Comparison of ENCODE assay signal across 20 mouse cellular contexts in the genomic region with DNA sequence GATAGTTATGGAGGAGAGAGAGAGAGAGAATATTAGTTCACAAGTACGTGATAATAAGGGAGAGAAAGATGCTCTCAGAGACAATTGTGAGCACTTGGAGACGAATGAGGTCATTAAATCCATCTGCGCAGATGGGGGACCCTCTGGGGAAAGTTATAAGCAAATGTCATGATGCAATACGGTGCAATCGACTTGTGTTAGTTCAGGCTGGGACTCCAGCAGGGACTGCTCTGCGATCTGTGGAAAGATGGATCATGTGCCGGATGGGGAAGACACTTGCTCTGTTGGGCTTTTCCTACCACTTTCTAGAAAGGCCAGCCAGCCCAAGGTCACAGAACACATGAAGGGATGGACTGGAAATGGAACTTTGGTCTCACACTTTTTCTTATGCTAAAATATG.
DNase-seq lines count a peak whose midpoint lies in the region; ATAC-seq and TF ChIP-seq lines count a peak whose summit lies in the region.
"Had no signal": no experiment of that assay in that cellular context is flagged by ENCODE, and none has a peak within 500 bp of the region (broad histone marks: within the 10 kb centered on the region; RNA-seq: fewer than 3 reads in every experiment).

No protein-coding gene starts in this region.

- no peak overlapping the region for H3K9ac ChIP-seq in lung, postnatal 0 days (replicated peaks; ENCODE audit: low read depth)
- no peak overlapping the region for H3K9ac ChIP-seq in hindbrain, embryonic 16.5 days (ENCODE audit: low read depth, low read length)
- H3K9ac ChIP-seq in liver, embryonic 11.5 days (ENCODE audit: low read depth, low read length) = no peak overlapping the region
- H3K9ac ChIP-seq: forebrain, embryonic 15.5 days; limb, embryonic 13.5 days; liver, embryonic 14.5 days; stomach, embryonic 15.5 days had no signal

- H3K27ac ChIP-seq in lung, postnatal 0 days (ENCODE audit: low read length) = no peak overlapping the region
- H3K27ac ChIP-seq in hindbrain, embryonic 16.5 days (ENCODE audit: low read depth, low read length) = no peak overlapping the region
- no peak overlapping the region for H3K27ac ChIP-seq in liver, embryonic 11.5 days (ENCODE audit: low read depth, low read length)
- H3K27ac ChIP-seq: forebrain, embryonic 15.5 days; kidney, postnatal 0 days; limb, embryonic 13.5 days; liver, embryonic 14.5 days; stomach, embryonic 15.5 days had no signal

- H3K4me1 ChIP-seq in lung, postnatal 0 days (ENCODE audit: insufficient read depth, low read depth, low read length) = no peaks in the 10 kb centered on the region
- H3K4me1 ChIP-seq in hindbrain, embryonic 16.5 days (ENCODE audit: control insufficient read depth, insufficient read depth, low read depth, low read length) = no peaks in the 10 kb centered on the region
- H3K4me1 ChIP-seq in liver, embryonic 11.5 days (replicated peaks; ENCODE audit: control insufficient read depth, insufficient read depth, low read length) = no peaks in the 10 kb centered on the region
- H3K4me1 ChIP-seq: forebrain, embryonic 15.5 days; limb, embryonic 13.5 days; stomach, embryonic 15.5 days had no signal

- no peaks in the 10 kb centered on the region for H3K27me3 ChIP-seq in lung, postnatal 0 days (replicated peaks; ENCODE audit: insufficient read depth, low read length)
- no peaks in the 10 kb centered on the region for H3K27me3 ChIP-seq in hindbrain, embryonic 16.5 days (replicated peaks; ENCODE audit: control insufficient read depth, insufficient read depth, low read length)
- no peaks in the 10 kb centered on the region for H3K27me3 ChIP-seq in liver, embryonic 11.5 days (replicated peaks; ENCODE audit: control insufficient read depth, insufficient read depth, low read length)
- H3K27me3 ChIP-seq: forebrain, embryonic 15.5 days; limb, embryonic 13.5 days; stomach, embryonic 15.5 days had no signal

- intact Hi-C loops in heart, postnatal 25 days (cut with DNase I) = loop anchor here (10.0 kb wide), 1 partner anchor 144 kb away; no protein-coding TSS in a partner anchor

- TF ChIP-seq CTCF in lung, postnatal 0 days (IDR thresholded peaks at IDR 0.05) = no peak

- no peak overlapping the region for H3K4me3 ChIP-seq in lung, postnatal 0 days (ENCODE audit: low read depth, low read length)
- H3K4me3 ChIP-seq in hindbrain, embryonic 16.5 days (ENCODE audit: low read length) = no peak overlapping the region
- no peak overlapping the region for H3K4me3 ChIP-seq in liver, embryonic 11.5 days (ENCODE audit: low read depth, low read length)
- H3K4me3 ChIP-seq: forebrain, embryonic 15.5 days; limb, embryonic 13.5 days; stomach, embryonic 15.5 days had no signal

- no peak for TF ChIP-seq EP300 in lung, postnatal 0 days (IDR thresholded peaks at IDR 0.05)

- H3K4me2 ChIP-seq in lung, postnatal 0 days (replicated peaks; ENCODE audit: low read depth, low read length) = no peak overlapping the region
- no peak overlapping the region for H3K4me2 ChIP-seq in hindbrain, embryonic 16.5 days (ENCODE audit: low read length)
- no peak overlapping the region for H3K4me2 ChIP-seq in liver, embryonic 11.5 days
- H3K4me2 ChIP-seq: forebrain, embryonic 15.5 days; limb, embryonic 13.5 days; stomach, embryonic 15.5 days had no signal

- peak; percentile 92 for DNase-seq in heart, adult 11 months
- no peak for DNase-seq in heart, postnatal 25 days (ENCODE audit: low spot score)
- peak; percentile 42 for DNase-seq in lung, postnatal 0 days (ENCODE audit: low spot score)
- DNase-seq in lung, postnatal 25 days (ENCODE audit: low spot score) = no peak
- DNase-seq in skeletal muscle tissue, adult 2 months (ENCODE audit: low read depth, low spot score) = peak; percentile 50
- DNase-seq in liver, embryonic 11.5 days (ENCODE audit: low spot score) = no peak
- DNase-seq: cerebellum, adult 18-20 months; cerebellum, postnatal 25 days; embryo, embryonic 11 days; kidney, adult 18-20 months; layer of hippocampus, postnatal 36 days; midbrain, embryonic 14.5 days; right cerebral cortex, postnatal 14 days; thymus, adult 2 months had no signal

- ATAC-seq in lung, postnatal 0 days = peak; percentile 46; the same call in 1 of the 2 replicates
- 0 out of 2 replicates have a peak, but pooled peaks have one; percentile 52 for ATAC-seq in hindbrain, embryonic 16.5 days
- ATAC-seq in liver, embryonic 11.5 days (replicated peaks; ENCODE audit: low FRiP score) = no peak
- ATAC-seq: forebrain, embryonic 15.5 days had no signal

- no peaks in the 10 kb centered on the region for H3K36me3 ChIP-seq in lung, postnatal 0 days (ENCODE audit: insufficient read depth, low read length)
- no peaks in the 10 kb centered on the region for H3K36me3 ChIP-seq in hindbrain, embryonic 16.5 days (ENCODE audit: control insufficient read depth, insufficient read depth, low read length)
- no peaks in the 10 kb centered on the region for H3K36me3 ChIP-seq in liver, embryonic 11.5 days (ENCODE audit: control insufficient read depth, insufficient read depth, low read length)
- H3K36me3 ChIP-seq: forebrain, embryonic 15.5 days; limb, embryonic 13.5 days; stomach, embryonic 15.5 days had no signal

- H3K9me3 ChIP-seq in lung, postnatal 0 days (ENCODE audit: low read length) = no peaks in the 10 kb centered on the region
- no peaks in the 10 kb centered on the region for H3K9me3 ChIP-seq in hindbrain, embryonic 16.5 days (ENCODE audit: control insufficient read depth, low read length)
- no peaks in the 10 kb centered on the region for H3K9me3 ChIP-seq in liver, embryonic 11.5 days (ENCODE audit: control insufficient read depth, low read length)
- H3K9me3 ChIP-seq: forebrain, embryonic 15.5 days; limb, embryonic 13.5 days; stomach, embryonic 15.5 days had no signal

- 54% methylated on average over 7 of the region's 7 CpGs for WGBS in lung, postnatal 0 days
- WGBS in hindbrain, embryonic 16.5 days = 52% methylated on average over 7 of the region's 7 CpGs
- WGBS in liver, embryonic 11.5 days = 67% methylated on average over 7 of the region's 7 CpGs

Comparison
In these comparisons a context has a peak if more than half of its experiments do, and no peak if none do; other contexts are left out.
1. DNase-seq: peak in heart, adult 11 months (single experiment), lung, postnatal 0 days (single experiment) and skeletal muscle tissue, adult 2 months (single experiment); none in heart, postnatal 25 days (single experiment), lung, postnatal 25 days (single experiment) and liver, embryonic 11.5 days (single experiment).